Mouse (Mus musculus): Measurements from ENCODE around the gene Nmu. TPM values are rescaled to one million over a fixed set of nuclear protein-coding genes. Genes with fewer than 3 reads are reported as not detected.

Gene Nmu
- total RNA-seq, 1 experiment, result 0.54 TPM

- in situ Hi-C loops (cut with MboI; ENCODE audit: low sequenced_read_pairs in 2 of 2, unreplicated experiment in 2 of 2), result no loop called here
- TF ChIP-seq HCFC1 (IDR thresholded peaks at IDR 0.05; ENCODE audit: borderline replicate concordance, insufficient read depth, low read length) (peak; percentile 59; the same call in 1 of the 2 replicates), ZC3H11A (IDR thresholded peaks at IDR 0.05; ENCODE audit: borderline replicate concordance, low read depth, low read length) (no peak), CHD2 (IDR thresholded peaks at IDR 0.05; ENCODE audit: low read depth, low read length) (no peak)
- DNase-seq (ENCODE audit: low read depth, low spot score), result no peak
- peak overlapping the region; percentile 87 for H3K9ac ChIP-seq (ENCODE audit: insufficient read depth, low read depth, low read length, poor library complexity, severe bottlenecking)
- no peaks in the 10 kb centered on the region for H3K36me3 ChIP-seq (ENCODE audit: control insufficient read depth, insufficient read depth, low read length, poor library complexity, severe bottlenecking)
- H3K27ac ChIP-seq (ENCODE audit: insufficient read depth, low read depth, low read length, poor library complexity, severe bottlenecking), result peak overlapping the region; percentile 92; the same call in 1 of the 2 replicates
- no peaks in the 10 kb centered on the region for H3K9me3 ChIP-seq (ENCODE audit: control insufficient read depth, insufficient read depth, low read depth, low read length)
- peaks cover 0 to 3% of the 10 kb centered on the region in 2 experiments; a peak in 1 of 4 replicates for H3K4me1 ChIP-seq (ENCODE audit: control insufficient read depth in 2 of 2, insufficient read depth in 2 of 2, low read length in 2 of 2, poor library complexity in 1 of 2)
- peak overlapping the region; percentile 85 to 91 for H3K4me3 ChIP-seq (ENCODE audit: insufficient read depth in 1 of 2, low read depth in 1 of 2, low read length in 2 of 2, poor library complexity in 1 of 2, severe bottlenecking in 1 of 2)
Measured at GRCm38 (mm10) chr5:76303745-76304451, 59.7 kb downstream of the Nmu start.

- TF ChIP-seq CHD2 (IDR thresholded peaks at IDR 0.05; ENCODE audit: low read depth, low read length), result no peak
- H3K4me1 ChIP-seq (ENCODE audit: control insufficient read depth in 2 of 2, insufficient read depth in 2 of 2, low read length in 2 of 2, poor library complexity in 1 of 2), result peaks cover 0 to 3% of the 10 kb centered on the region in 2 experiments; a peak in 1 of 4 replicates
- peak overlapping the region; percentile 85 to 91 for H3K4me3 ChIP-seq (ENCODE audit: insufficient read depth in 1 of 2, low read depth in 1 of 2, low read length in 2 of 2, poor library complexity in 1 of 2, severe bottlenecking in 1 of 2)
- DNase-seq (ENCODE audit: low read depth, low spot score), result no peak
- no peaks in the 10 kb centered on the region for H3K36me3 ChIP-seq (ENCODE audit: control insufficient read depth, insufficient read depth, low read length, poor library complexity, severe bottlenecking)
- H3K9me3 ChIP-seq (ENCODE audit: control insufficient read depth, insufficient read depth, low read depth, low read length), result no peaks in the 10 kb centered on the region
- H3K27ac ChIP-seq (ENCODE audit: insufficient read depth, low read depth, low read length, poor library complexity, severe bottlenecking), result no peak overlapping the region
- H3K9ac ChIP-seq (ENCODE audit: insufficient read depth, low read depth, low read length, poor library complexity, severe bottlenecking), result peak overlapping the region; percentile 87
- in situ Hi-C loops (cut with MboI; ENCODE audit: low sequenced_read_pairs in 2 of 2, unreplicated experiment in 2 of 2), result no loop called here
Measured at GRCm38 (mm10) chr5:76303379-76303744, 60.2 kb downstream of the Nmu start.

GRCm38 (mm10) chr5:76302009-76302408 lies 61.6 kb downstream of the Nmu start:
- no peak for DNase-seq (ENCODE audit: low read depth, low spot score)
- no peaks in the 10 kb centered on the region for H3K36me3 ChIP-seq (ENCODE audit: control insufficient read depth, insufficient read depth, low read length, poor library complexity, severe bottlenecking)
- H3K27ac ChIP-seq (ENCODE audit: insufficient read depth, low read depth, low read length, poor library complexity, severe bottlenecking), result no peak overlapping the region
- in situ Hi-C loops (cut with MboI; ENCODE audit: low sequenced_read_pairs in 2 of 2, unreplicated experiment in 2 of 2), result no loop called here
- H3K9ac ChIP-seq (ENCODE audit: insufficient read depth, low read depth, low read length, poor library complexity, severe bottlenecking), result no peak overlapping the region
- TF ChIP-seq CHD2 (IDR thresholded peaks at IDR 0.05; ENCODE audit: low read depth, low read length) (no peak), ZC3H11A (IDR thresholded peaks at IDR 0.05; ENCODE audit: borderline replicate concordance, low read depth, low read length) (no peak), MAFK (IDR thresholded peaks at IDR 0.05; ENCODE audit: insufficient read depth, low read depth, low read length) (no peak), HCFC1 (IDR thresholded peaks at IDR 0.05; ENCODE audit: borderline replicate concordance, insufficient read depth, low read length) (no peak), ZNF384 (IDR thresholded peaks at IDR 0.05; ENCODE audit: low read depth, low read length) (no peak)
- H3K4me1 ChIP-seq (ENCODE audit: control insufficient read depth in 2 of 2, insufficient read depth in 2 of 2, low read length in 2 of 2, poor library complexity in 1 of 2), result peaks cover 0 to 3% of the 10 kb centered on the region in 2 experiments; a peak in 1 of 4 replicates
- H3K9me3 ChIP-seq (ENCODE audit: control insufficient read depth, insufficient read depth, low read depth, low read length), result no peaks in the 10 kb centered on the region
- H3K4me3 ChIP-seq (ENCODE audit: insufficient read depth in 1 of 2, low read depth in 1 of 2, low read length in 2 of 2, poor library complexity in 1 of 2, severe bottlenecking in 1 of 2), result no peak overlapping the region

GRCm38 (mm10) chr5:76289234-76289691 lies 74.3 kb downstream of the Nmu start:
- no peak for DNase-seq (ENCODE audit: low read depth, low spot score)
- in situ Hi-C loops (cut with MboI; ENCODE audit: low sequenced_read_pairs in 2 of 2, unreplicated experiment in 2 of 2), result no loop called here
- Histone ChIP-seq H3K36me3 (ENCODE audit: control insufficient read depth, insufficient read depth, low read length, poor library complexity, severe bottlenecking) (no peaks in the 10 kb centered on the region), H3K9me3 (ENCODE audit: control insufficient read depth, insufficient read depth, low read depth, low read length) (no peaks in the 10 kb centered on the region), H3K9ac (ENCODE audit: insufficient read depth, low read depth, low read length, poor library complexity, severe bottlenecking) (no peak overlapping the region), H3K4me1 (ENCODE audit: control insufficient read depth in 2 of 2, insufficient read depth in 2 of 2, low read length in 2 of 2, poor library complexity in 1 of 2) (peaks cover 13 to 20% of the 10 kb centered on the region in 2 experiments), H3K4me3 (ENCODE audit: insufficient read depth in 1 of 2, low read depth in 1 of 2, low read length in 2 of 2, poor library complexity in 1 of 2, severe bottlenecking in 1 of 2) (no peak overlapping the region), H3K27ac (ENCODE audit: insufficient read depth, low read depth, low read length, poor library complexity, severe bottlenecking) (no peak overlapping the region)
- peak; percentile 93 for TF ChIP-seq MAFK (IDR thresholded peaks at IDR 0.05; ENCODE audit: insufficient read depth, low read depth, low read length)
- no peak for TF ChIP-seq HCFC1 (IDR thresholded peaks at IDR 0.05; ENCODE audit: borderline replicate concordance, insufficient read depth, low read length)

GRCm38 (mm10) chr5:76288256-76288655 lies 75.3 kb downstream of the Nmu start:
- H3K9ac ChIP-seq (ENCODE audit: insufficient read depth, low read depth, low read length, poor library complexity, severe bottlenecking), result no peak overlapping the region
- H3K36me3 ChIP-seq (ENCODE audit: control insufficient read depth, insufficient read depth, low read length, poor library complexity, severe bottlenecking), result no peaks in the 10 kb centered on the region
- no peak overlapping the region for H3K4me3 ChIP-seq (ENCODE audit: insufficient read depth in 1 of 2, low read depth in 1 of 2, low read length in 2 of 2, poor library complexity in 1 of 2, severe bottlenecking in 1 of 2)
- DNase-seq (ENCODE audit: low read depth, low spot score), result no peak
- TF ChIP-seq MAFK (IDR thresholded peaks at IDR 0.05; ENCODE audit: insufficient read depth, low read depth, low read length) (no peak), ZC3H11A (IDR thresholded peaks at IDR 0.05; ENCODE audit: borderline replicate concordance, low read depth, low read length) (no peak), ZNF384 (IDR thresholded peaks at IDR 0.05; ENCODE audit: low read depth, low read length) (no peak), HCFC1 (IDR thresholded peaks at IDR 0.05; ENCODE audit: borderline replicate concordance, insufficient read depth, low read length) (no peak), CHD2 (IDR thresholded peaks at IDR 0.05; ENCODE audit: low read depth, low read length) (no peak)
- H3K9me3 ChIP-seq (ENCODE audit: control insufficient read depth, insufficient read depth, low read depth, low read length), result no peaks in the 10 kb centered on the region
- in situ Hi-C loops (cut with MboI; ENCODE audit: low sequenced_read_pairs in 2 of 2, unreplicated experiment in 2 of 2), result no loop called here
- H3K27ac ChIP-seq (ENCODE audit: insufficient read depth, low read depth, low read length, poor library complexity, severe bottlenecking), result peak overlapping the region; percentile 51; the same call in 1 of the 2 replicates
- H3K4me1 ChIP-seq (ENCODE audit: control insufficient read depth in 2 of 2, insufficient read depth in 2 of 2, low read length in 2 of 2, poor library complexity in 1 of 2), result peaks cover 13 to 20% of the 10 kb centered on the region in 2 experiments

All from ES-E14 (cell line).